Mouse (Mus musculus) mouse embryonic stem cell (cell line): ENCODE data around the gene Klk5.

Experiments used
- in situ Hi-C, 2 experiments: fragments of 300-500 bp; cut with MboI; formaldehyde crosslinking; loops; 1 replicate in 1 of 2; 3 replicates in 1 of 2; pipeline ENCODE4 v1.14.3; 2019 to 2020; ENCODE audit warnings: low sequenced_read_pairs in 2 of 2, low pct_unique_long_range_greater_than_20kb in 1 of 2, mixed read lengths in 1 of 2; ENCODE audit not compliant: unreplicated experiment in 1 of 2

Klk5 gene

GRCm38 (mm10) chr7:43873237-43873636 is 31.5 kb downstream of the Klk5 start:
- in situ Hi-C loops = no loop called here

GRCm38 (mm10) chr7:43873674-43874073 is 31.9 kb downstream of the Klk5 start:
- in situ Hi-C loops = no loop called here

- in situ Hi-C loops = loop anchor here in 1 of 2 experiments (25.0 kb wide), 1 partner anchor 188 kb away; the partner anchor contains the start of gene Klk14
These were observed 33.2 kb downstream of the Klk5 start for GRCm38 (mm10) chr7:43874868-43875375.

DNA sequence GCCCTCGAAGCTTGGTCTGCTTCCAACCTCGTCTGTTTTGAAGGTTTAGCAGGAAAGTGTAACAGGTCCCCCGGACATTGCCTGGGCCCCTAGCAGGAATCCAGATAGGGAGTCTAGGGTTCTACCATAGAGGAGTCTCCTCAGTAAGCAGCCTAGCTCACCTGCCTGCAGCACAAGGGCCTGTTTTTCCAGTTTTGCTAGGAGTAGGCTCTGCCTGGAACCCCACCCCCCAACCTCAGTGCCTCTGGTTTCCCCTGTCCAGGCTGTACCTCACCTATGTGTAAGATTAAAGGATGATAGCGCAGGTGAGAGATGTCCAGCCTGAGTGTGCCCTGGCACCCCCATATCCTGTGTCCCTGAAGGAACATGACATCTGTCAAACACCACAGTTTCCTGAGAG is 34.7 kb downstream of the Klk5 start:
- in situ Hi-C loops = loop anchor here in 1 of 2 experiments (25.0 kb wide), 1 partner anchor 189 kb away; the partner anchor contains the start of gene Klk14

DNA sequence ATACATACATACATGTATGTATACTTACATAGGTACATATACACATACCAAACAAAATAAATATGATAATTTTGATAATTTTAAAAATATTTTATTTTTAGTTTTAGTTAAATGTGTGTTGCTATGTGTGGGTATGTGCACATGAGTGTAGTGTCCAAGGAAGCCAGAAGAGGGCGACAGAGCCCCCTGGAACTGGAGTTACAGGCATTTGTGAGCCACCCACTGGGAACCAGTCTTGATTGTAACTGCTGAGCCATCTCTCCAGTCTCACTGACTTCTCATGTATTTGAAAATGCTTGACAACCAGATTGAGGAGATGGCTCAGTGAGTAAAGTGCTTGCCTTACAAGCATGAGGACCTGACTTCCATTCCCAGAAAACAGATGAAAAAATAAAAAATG is 36.5 kb downstream of the Klk5 start:
- in situ Hi-C loops = loop anchor here in 1 of 2 experiments (25.0 kb wide), 1 partner anchor 191 kb away; the partner anchor contains the start of gene Klk14

GRCm38 (mm10) chr7:43880912-43881311 is 39.1 kb downstream of the Klk5 start, which contains the start of gene Klk4:
Gene Klk4, plus strand, starts transcription at chr7:43881160.
- in situ Hi-C loops = loop anchor here (10.0 to 25.0 kb wide), 2 partner anchors 194 to 206 kb away; partner anchors contain the start of genes Ctu1 (in 1 of the 2) and Klk14 (in 1 of the 2)

- in situ Hi-C loops = loop anchor here (10.0 to 25.0 kb wide), 2 partner anchors 195 to 208 kb away; partner anchors contain the start of genes Ctu1 (in 1 of the 2) and Klk14 (in 1 of the 2)
These were observed 40.6 kb downstream of the Klk5 start for GRCm38 (mm10) chr7:43882346-43882745.

GRCm38 (mm10) chr7:43882811-43883210 is 41.0 kb downstream of the Klk5 start:
- in situ Hi-C loops = loop anchor here (10.0 to 25.0 kb wide), 2 partner anchors 196 to 208 kb away; partner anchors contain the start of genes Ctu1 (in 1 of the 2) and Klk14 (in 1 of the 2)

GRCm38 (mm10) chr7:43883547-43883946 is 41.8 kb downstream of the Klk5 start:
- in situ Hi-C loops = loop anchor here (10.0 to 25.0 kb wide), 2 partner anchors 196 to 209 kb away; partner anchors contain the start of genes Ctu1 (in 1 of the 2) and Klk14 (in 1 of the 2)

DNA sequence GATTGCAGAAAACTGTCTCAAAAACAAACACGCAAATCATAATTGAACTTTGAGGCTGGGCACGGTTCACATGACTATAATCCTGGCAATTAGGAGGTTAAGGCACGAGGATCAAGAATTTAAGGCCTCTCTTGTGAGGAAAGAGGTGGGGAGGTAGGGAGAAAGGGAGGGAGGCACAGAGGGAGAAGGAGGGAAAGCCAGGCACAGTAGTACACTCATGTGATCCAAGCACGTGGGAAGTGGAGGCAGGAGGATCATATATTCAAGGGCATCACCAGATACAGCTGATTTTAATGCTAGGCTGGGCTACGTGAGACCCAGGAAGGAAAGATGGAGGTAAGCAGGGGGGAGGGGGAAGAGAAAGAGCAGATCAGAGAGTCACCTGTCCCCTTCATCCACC is 49.6 kb downstream of the Klk5 start:
- in situ Hi-C loops = loop anchor here in 1 of 2 experiments (25.0 kb wide), 1 partner anchor 204 kb away; the partner anchor contains the start of gene Klk14

- in situ Hi-C loops = loop anchor here in 1 of 2 experiments (25.0 kb wide), 1 partner anchor 204 kb away; the partner anchor contains the start of gene Klk14
These were observed 50.0 kb downstream of the Klk5 start for GRCm38 (mm10) chr7:43891788-43892187.

DNA sequence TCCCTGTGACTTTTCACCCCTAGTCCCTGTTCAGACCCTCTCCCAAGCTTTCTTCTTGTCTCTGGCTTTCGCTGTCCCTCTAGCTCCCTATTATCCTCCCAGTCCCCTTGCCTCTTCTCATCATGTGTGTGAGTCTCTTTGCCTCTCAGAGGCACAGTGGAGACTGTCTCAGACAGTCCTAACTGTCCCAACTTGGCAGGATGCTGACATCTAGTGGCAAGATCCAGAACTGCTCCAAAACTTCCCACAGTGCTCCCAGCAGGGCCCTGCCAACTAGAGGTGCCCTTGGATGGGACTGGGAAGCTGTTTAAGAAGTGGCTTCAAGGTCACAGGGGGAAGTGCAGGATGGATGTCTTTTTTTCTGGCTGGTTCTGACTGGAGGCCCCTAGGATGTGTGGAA is 53.1 kb downstream of the Klk5 start:
- in situ Hi-C loops = loop anchor here in 1 of 2 experiments (25.0 kb wide), 1 partner anchor 208 kb away; the partner anchor contains the start of gene Klk14
